Mouse (Mus musculus) brown adipose tissue, adult 24 weeks (tissue): Measurements from ENCODE around the gene Ccna1. TPM values are rescaled to one million over a fixed set of nuclear protein-coding genes. Genes with fewer than 3 reads are reported as not detected.
A peak's percentile ranks its signal among the peaks of the same experiment; 100 is the strongest.

Experiments used
- H3K27ac ChIP-seq: fragments of 200-500 bp; replicated peaks from 2 replicates; pipeline ENCODE4 v1.5.1; 2012; ENCODE audit warnings: low read depth, mild to moderate bottlenecking, low read length
- H3K4me1 ChIP-seq: fragments of 200-500 bp; 2 replicates; pipeline ENCODE4 v1.6.1; 2012; ENCODE audit warnings: low read length, mixed read lengths; ENCODE audit not compliant: control insufficient read depth, insufficient read depth, insufficient read length
- H3K4me3 ChIP-seq: fragments of 200-500 bp; 2 replicates; pipeline ENCODE4 v1.5.1; 2012; ENCODE audit warnings: low read depth, mild to moderate bottlenecking, low read length, moderate library complexity; ENCODE audit not compliant: insufficient read depth
- polyA plus RNA-seq: library from polyadenylated mRNA; stranded (reverse); fragments of >200 nt; gene quantifications from 2 replicates; pipeline ENCODE4 v1.2.4, GENCODE M21; 2012; ENCODE audit not compliant: missing spikeins, insufficient read depth, insufficient read length

Gene Ccna1
- polyA plus RNA-seq, 1 experiment, result not detected

GRCm38 (mm10) chr3:55027271-55027840 is 27.9 kb downstream of the Ccna1 start:
- H3K27ac ChIP-seq, result 0 out of 2 replicates have a peak overlapping the region, but pooled peaks have one; percentile 29
- no peak overlapping the region for H3K4me3 ChIP-seq
- H3K4me1 ChIP-seq, result peaks cover 10% of the 10 kb centered on the region; the same call in 1 of the 2 replicates

GRCm38 (mm10) chr3:55025502-55025901 is 29.8 kb downstream of the Ccna1 start:
- H3K4me3 ChIP-seq, result no peak overlapping the region
- H3K4me1 ChIP-seq, result peaks cover 10% of the 10 kb centered on the region; the same call in 1 of the 2 replicates
- H3K27ac ChIP-seq, result no peak overlapping the region

GRCm38 (mm10) chr3:55023347-55023746 is 32.0 kb downstream of the Ccna1 start:
- Histone ChIP-seq H3K4me1 (peaks cover 5% of the 10 kb centered on the region; the same call in 1 of the 2 replicates), H3K27ac (no peak overlapping the region), H3K4me3 (no peak overlapping the region)

GRCm38 (mm10) chr3:55022247-55022646 is 33.1 kb downstream of the Ccna1 start:
- Histone ChIP-seq H3K27ac (no peak overlapping the region), H3K4me1 (no peaks in the 10 kb centered on the region), H3K4me3 (no peak overlapping the region)

- no peaks in the 10 kb centered on the region for H3K4me1 ChIP-seq
- H3K4me3 ChIP-seq, result no peak overlapping the region
- H3K27ac ChIP-seq, result no peak overlapping the region
Measured at GRCm38 (mm10) chr3:55012536-55012935, 42.8 kb downstream of the Ccna1 start.

- H3K27ac ChIP-seq, result no peak overlapping the region
- H3K4me1 ChIP-seq, result no peaks in the 10 kb centered on the region
- H3K4me3 ChIP-seq, result no peak overlapping the region
Measured at GRCm38 (mm10) chr3:55011681-55012080, 43.6 kb downstream of the Ccna1 start.

GRCm38 (mm10) chr3:55008965-55009741 is 46.1 kb downstream of the Ccna1 start:
- no peak overlapping the region for H3K4me3 ChIP-seq
- no peak overlapping the region for H3K27ac ChIP-seq
- H3K4me1 ChIP-seq, result no peaks in the 10 kb centered on the region

- Histone ChIP-seq H3K4me1 (no peaks in the 10 kb centered on the region), H3K4me3 (no peak overlapping the region), H3K27ac (no peak overlapping the region)
Measured at GRCm38 (mm10) chr3:55004036-55004435, 51.3 kb downstream of the Ccna1 start.

GRCm38 (mm10) chr3:55001677-55002076 is 53.6 kb downstream of the Ccna1 start:
- no peak overlapping the region for H3K27ac ChIP-seq
- no peak overlapping the region for H3K4me3 ChIP-seq
- no peaks in the 10 kb centered on the region for H3K4me1 ChIP-seq

Other genes with a start within 250 kb of the Ccna1 start
- gene Rfxap, start 247.7 kb downstream of the Ccna1 start, polyA plus RNA-seq, result 13.2 and 21.0 TPM in 2 replicates
- gene Sertm1, start 139.6 kb downstream of the Ccna1 start, polyA plus RNA-seq, result not detected in 2 replicates
- 17.8 and 19.9 TPM in 2 replicates for gene Spg20, start 56.6 kb upstream of the Ccna1 start, polyA plus RNA-seq
- not detected in 2 replicates for gene Ccdc169, start 81.8 kb upstream of the Ccna1 start, polyA plus RNA-seq
- gene Sohlh2, start 126.5 kb upstream of the Ccna1 start, polyA plus RNA-seq, result not detected in 2 replicates
- 1.5 and 2.6 TPM in 2 replicates for gene Dclk1, start 186.9 kb upstream of the Ccna1 start, polyA plus RNA-seq